Mouse (Mus musculus) fat pad, adult 2 months (tissue): ENCODE measurements around the gene Jarid2.
"Not testable (repeated sequence)": the region's sequence is repeated elsewhere in the genome, so short reads cannot be mapped to it uniquely, and the experiment has no call there.

Experiments
- DNase-seq: peaks from one replicate; pipeline ENCODE4 v3.0.0-alpha.2; 2011; ENCODE audit warnings: low read depth, low spot score; ENCODE audit errors: extremely low read depth

The Jarid2 gene

GRCm38 (mm10) chr13:44729424-44729971, at the start of gene Jarid2:
Gene Jarid2, plus strand, starts transcription at chr13:44729474.
- DNase-seq, result no peak

DNA sequence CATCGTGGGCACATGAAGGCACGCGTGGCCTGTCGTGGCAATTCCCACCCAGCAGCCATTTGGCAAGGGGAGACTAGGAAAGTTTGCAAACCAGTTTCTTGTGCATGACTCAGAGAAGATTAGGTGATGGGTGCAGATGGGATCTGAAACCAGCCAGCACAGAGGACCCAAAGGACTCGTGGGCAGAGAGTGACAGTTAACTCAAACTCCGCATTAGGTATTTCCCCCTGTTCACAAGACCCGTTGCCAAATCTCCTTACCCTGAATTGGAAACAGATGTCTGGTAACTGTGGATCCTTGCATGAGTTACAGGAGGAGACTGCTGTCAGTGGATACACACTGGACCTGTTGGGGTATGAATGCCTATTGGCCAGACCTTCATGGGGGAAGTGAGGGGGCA, 48.2 kb upstream of the Jarid2 start:
- DNase-seq, result no peak

- no peak for DNase-seq
Observed at GRCm38 (mm10) chr13:44688140-44688539, 41.1 kb upstream of the Jarid2 start.

DNA sequence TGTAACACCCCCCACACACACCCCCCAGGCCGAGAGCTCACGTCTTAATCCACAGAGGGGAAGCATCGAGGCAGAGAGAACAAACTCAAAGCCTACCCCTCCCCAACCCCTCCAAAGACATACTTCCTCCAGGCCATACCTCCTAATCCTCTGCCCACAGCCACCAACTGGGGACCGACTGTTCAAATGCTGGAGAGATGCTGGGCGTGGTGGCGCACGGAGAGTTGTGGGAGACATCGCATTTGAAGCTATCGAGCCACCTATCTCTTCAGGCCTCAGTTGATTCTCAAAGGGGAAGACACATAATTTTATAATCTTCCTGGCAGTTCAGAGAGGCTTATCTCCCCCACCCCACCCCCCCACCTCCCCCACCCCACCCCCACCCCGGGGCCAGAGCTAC, 31.6 kb upstream of the Jarid2 start:
- no peak for DNase-seq

GRCm38 (mm10) chr13:44704036-44704801, 25.1 kb upstream of the Jarid2 start:
- DNase-seq, result no peak

DNA sequence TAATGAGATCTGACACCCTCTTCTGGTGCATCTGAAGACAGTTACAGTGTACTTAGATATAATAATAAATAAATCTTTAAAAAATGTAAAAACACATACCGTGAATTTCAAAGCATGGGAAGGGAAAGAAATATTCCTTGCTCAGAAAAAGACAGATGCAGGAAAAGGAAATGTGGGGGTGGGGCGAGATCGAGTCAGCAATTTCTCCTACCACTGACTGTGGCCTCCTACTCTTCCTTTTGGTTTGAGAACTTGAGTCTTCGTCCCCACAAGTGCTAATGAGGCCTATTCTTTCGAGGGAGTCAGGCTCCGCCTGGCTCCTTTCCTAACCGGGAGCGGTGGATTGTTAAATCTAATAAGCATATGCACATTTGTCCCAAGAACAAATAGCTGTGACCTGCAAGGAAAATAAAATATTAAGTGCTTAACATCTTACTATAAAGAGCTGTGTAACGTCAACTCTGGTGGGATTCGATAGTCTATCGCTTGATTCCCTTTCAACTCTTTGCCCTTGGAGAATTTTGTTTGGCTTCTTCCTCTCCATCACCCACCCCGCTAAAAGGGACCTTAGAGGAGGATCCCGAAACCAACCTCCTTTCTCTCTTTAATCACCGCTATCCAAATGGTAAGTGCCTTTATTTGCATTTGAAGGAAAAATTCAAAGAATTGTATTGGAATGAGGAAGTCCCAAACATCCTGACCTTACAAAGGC, 24.1 kb upstream of the Jarid2 start:
- no peak for DNase-seq

GRCm38 (mm10) chr13:44705743-44706044, 23.6 kb upstream of the Jarid2 start:
- no peak for DNase-seq

GRCm38 (mm10) chr13:44706206-44706915, 22.9 kb upstream of the Jarid2 start:
- DNase-seq, result no peak

- no peak for DNase-seq
Observed at GRCm38 (mm10) chr13:44707176-44707575, 22.1 kb upstream of the Jarid2 start.

DNA sequence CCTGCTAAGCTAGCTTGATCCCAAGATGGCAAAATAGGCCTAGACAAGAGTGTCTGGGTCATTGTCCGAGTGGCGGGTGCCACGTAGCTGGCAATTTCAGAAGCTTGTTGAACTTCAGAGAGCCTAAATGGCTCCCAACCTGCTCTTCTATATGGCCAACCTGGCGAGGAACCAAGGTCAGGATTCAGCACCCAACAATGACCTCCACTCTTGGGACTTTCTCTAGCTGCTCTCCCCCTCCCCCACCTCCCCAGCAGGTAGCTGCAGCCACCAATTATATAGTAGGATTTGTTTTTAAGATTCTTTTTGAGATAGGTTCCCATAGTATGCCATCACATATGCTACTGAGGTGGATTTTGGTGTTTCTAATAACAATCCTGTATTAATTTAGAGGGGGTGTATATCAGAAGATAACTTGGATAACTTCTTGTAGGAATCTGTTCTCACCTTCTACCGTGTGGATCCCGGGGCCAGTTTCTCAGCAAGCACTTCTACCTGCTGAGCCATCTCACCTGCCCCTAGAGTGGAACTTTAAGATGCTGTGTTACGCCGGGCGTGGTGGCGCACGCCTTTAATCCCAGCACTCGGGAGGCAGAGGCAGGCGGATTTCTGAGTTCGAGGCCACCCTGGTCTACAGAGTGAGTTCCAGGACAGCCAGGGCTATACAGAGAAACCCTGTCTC, 20.8 kb upstream of the Jarid2 start:
- DNase-seq, result no peak

GRCm38 (mm10) chr13:44709747-44710480, 19.4 kb upstream of the Jarid2 start:
- no peak for DNase-seq

- no peak for DNase-seq
Observed at GRCm38 (mm10) chr13:44711062-44711461, 18.2 kb upstream of the Jarid2 start.

DNA sequence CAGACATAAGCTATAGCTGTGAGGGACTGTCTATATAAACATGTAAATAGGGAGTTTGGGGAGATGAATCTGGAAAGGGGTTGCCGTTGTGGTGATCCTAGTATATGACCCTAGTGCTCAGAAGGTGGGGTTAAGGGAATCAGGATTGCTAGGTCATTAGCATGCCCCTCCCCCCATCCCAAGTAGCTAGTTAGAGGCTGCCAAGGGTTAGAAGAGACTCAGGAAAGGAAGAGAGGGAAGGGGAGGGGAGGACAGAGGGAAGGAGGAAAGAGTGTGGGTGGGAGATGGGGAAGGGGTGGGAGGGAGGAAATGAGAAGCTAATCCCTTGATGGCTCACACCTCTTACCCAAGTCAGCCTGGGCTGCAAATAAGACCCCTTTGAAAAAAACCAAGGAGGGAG, 17.4 kb upstream of the Jarid2 start:
- no peak for DNase-seq

DNA sequence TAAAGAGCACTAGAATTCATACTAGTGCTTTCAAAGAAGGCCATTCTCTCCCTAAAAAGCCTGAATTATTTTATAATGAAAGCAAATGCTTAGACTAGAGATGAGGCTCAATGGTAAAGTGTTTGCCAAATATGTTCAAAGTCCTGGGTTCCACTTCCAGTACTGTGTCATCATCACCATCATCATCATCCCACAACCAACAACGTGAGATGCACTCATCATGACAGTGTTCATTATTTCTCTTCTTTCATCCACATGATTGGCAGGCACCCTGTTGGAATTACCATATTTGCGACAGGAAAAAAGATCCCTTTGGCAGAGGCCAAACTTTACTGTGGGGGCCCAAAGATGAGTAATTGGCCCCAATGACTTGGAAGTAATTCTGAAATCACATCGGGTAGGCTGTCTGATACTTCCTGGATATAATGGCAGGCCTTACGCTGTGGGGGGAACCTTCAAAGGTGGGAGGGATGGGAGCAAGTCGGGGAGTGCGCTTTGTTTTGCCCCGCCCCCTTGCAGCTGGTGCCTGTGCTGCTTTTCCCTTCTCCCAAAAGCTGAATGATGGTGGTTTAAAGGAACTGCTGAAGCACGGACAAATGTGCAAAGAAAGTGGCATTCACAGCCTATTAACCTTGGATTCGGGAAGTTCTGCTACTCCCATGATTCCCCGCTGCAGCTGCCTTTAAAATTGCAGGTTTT, 13.9 kb upstream of the Jarid2 start:
- no peak for DNase-seq

DNA sequence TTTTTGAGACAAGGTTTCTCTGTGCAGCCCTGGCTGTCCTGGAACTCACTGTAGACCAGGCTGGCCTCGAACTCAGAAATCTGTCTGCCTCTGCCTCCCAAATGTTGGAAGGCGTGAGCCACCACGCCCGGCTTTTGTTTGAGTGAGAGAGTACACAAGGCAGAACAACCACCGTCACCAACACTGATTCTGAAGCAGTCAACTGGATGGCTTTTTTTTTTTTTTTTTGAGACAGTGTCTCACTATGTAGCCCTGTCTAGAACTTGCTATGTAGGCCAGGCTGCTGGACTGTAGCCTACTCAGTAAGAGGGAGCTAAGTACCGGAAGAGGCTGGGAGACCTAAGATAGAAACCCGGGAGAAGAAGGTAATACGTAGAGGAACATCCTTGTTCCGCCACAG, 11.4 kb upstream of the Jarid2 start:
- DNase-seq, result no peak

GRCm38 (mm10) chr13:44718465-44718864, 10.8 kb upstream of the Jarid2 start:
- not testable (repeated sequence) for DNase-seq

GRCm38 (mm10) chr13:44720094-44720493, 9.2 kb upstream of the Jarid2 start:
- no peak for DNase-seq

DNA sequence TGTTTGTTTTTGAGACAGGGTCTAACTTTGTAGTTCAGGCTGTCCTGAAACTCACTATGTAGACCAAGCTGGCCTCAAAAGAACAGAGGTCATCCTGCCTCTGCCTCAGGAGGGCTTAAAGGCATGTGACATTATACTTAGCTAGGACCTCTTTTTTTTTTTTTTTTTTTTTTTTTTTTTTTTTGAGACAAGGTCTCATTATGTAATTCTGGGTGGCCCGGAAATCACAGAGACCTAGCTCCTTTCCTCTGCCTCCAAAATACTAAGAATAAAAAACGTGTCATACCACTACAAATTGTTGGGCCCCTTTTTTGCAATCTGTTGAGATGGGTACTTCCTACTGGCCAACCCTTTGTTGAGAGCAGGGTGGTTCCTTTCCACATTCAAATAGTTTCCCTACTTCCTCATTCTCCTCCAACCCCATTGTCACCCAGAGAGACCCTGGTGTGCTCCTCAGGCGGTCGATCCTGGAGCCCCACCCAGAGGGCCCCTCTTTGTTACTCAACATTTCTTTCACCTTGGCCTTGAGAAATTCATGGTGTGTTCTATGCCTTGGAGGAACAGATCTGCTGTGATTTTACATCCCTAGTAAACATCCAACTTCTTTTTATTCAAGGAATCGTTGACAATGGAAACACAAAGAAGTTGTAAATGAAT, 7.3 kb upstream of the Jarid2 start:
- DNase-seq, result no peak

GRCm38 (mm10) chr13:44723522-44723921, 5.8 kb upstream of the Jarid2 start:
- DNase-seq, result not testable (repeated sequence)
